Mouse (Mus musculus) layer of hippocampus, postnatal 14 days (tissue): ENCODE measurements around the gene Zmiz2. TPM values are rescaled to one million over a fixed set of nuclear protein-coding genes. Genes with fewer than 3 reads are reported as not detected.
"Not testable (repeated sequence)": the region's sequence is repeated elsewhere in the genome, so short reads cannot be mapped to it uniquely, and the experiment has no call there.

Experiments
- DNase-seq, 2 experiments: peaks; one replicate each; pipeline ENCODE4 v3.0.0; 2021 to 2022; ENCODE audit warnings: low spot score in 2 of 2, mixed read lengths in 1 of 2
- microRNA-seq, 2 experiments: library from miRNA; unstranded; fragments of <30 nt; microRNA quantifications; one replicate each; pipeline ENCODE4 v1.2.0; 2021
- total RNA-seq, 2 experiments: library from RNA; stranded (reverse); gene quantifications; 2 replicates each; pipeline ENCODE4 v1.2.3; 2021

Zmiz2 gene
- total RNA-seq, 2 experiments from 2014 or later = 165 to 169 TPM

GRCm38 (mm10) chr11:6417490-6417889 lies 28.6 kb downstream of the Zmiz2 start:
- DNase-seq = no peak

- no peak for DNase-seq
These were observed 29.9 kb downstream of the Zmiz2 start for GRCm38 (mm10) chr11:6418751-6419150.

DNA sequence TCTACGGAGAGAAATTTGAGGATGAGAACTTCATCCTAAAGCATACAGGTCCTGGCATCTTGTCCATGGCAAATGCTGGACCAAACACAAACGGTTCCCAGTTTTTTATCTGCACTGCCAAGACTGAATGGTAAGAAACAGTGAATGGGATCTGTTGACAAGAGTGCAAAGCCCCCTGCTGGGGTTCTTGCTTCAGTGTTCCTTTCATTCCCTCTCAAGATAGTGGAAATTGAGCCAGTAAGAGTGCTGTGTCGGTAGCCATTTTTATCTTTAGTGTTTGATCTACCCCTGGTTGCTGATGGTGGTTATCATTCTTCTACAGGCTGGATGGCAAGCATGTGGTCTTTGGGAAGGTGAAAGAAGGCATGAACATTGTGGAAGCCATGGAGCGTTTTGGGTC lies 30.3 kb downstream of the Zmiz2 start:
- not testable (repeated sequence) for DNase-seq

DNA sequence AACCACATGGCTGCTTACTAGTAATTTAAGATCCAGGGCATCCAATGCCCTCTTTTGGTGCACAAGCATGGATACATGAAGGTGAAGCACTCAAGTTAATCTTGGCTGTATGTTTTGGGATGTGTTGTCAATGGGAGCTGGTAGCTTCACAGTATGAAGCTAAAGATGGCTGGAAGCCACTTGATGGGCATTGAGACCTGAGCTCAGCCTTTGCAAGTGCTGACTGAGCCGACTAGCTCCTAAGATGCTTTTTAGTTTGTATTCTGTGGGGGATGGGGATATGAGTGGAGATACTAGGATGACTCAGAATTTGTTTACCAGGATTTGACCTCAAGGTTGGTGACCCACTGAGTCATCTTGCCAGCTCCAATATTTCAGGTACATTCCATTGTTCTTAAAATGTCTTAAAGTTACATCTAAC lies 31.4 kb downstream of the Zmiz2 start:
- DNase-seq = no peak

DNA sequence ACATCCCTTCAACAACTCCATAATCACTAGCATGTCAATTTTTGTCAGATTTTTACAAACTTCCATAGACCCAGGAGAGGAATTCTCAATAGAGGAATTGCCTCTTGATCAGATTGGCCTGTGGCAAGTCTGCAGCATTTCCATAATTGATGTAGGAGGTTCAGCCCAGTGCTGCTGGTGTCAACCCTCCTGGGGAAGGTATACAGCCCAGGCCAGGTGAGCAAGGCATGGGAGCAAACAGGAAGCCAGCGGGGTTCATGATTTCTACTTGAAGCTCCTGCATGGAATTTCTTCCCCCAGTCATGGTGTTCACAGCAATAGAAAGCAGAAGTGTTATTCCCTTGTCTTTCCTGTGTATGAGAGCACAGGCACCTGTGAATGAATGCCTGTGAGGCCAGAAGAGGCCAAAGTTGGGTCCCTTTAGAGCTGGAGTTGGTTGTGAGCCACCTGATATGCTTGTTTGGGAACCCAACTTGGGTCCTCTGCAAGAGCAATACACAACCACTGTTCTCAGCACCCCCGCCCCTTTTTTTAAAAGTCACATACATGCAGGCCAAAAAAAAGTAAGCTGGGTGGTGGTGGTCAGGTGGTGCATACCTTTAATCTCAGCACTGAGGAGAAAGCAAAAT lies 32.0 kb downstream of the Zmiz2 start:
- DNase-seq = no peak

DNA sequence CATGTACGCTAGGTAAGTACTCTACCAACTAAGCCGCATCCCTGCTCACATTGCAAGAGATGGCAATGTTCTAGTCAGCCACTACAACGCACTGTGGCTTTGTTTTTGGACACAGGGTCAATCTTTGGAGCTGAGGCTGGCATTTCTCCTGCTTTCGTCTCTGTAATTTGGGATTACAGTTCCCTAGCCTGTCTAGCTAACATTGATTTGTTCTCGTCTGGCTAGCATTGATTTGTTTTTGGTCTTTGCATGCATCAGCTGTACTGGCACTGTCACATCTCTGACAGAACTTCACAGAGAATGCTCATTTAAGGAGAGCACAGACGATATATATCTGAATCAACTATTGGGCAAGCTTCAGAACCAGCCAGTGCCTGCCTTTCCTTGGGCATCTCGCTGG lies 41.3 kb downstream of the Zmiz2 start:
- DNase-seq = no peak

GRCm38 (mm10) chr11:6436442-6436841 lies 47.6 kb downstream of the Zmiz2 start:
- DNase-seq = no peak

GRCm38 (mm10) chr11:6437667-6438066 lies 48.8 kb downstream of the Zmiz2 start:
- no peak for DNase-seq

GRCm38 (mm10) chr11:6440171-6440570 lies 51.3 kb downstream of the Zmiz2 start:
- no peak for DNase-seq

DNA sequence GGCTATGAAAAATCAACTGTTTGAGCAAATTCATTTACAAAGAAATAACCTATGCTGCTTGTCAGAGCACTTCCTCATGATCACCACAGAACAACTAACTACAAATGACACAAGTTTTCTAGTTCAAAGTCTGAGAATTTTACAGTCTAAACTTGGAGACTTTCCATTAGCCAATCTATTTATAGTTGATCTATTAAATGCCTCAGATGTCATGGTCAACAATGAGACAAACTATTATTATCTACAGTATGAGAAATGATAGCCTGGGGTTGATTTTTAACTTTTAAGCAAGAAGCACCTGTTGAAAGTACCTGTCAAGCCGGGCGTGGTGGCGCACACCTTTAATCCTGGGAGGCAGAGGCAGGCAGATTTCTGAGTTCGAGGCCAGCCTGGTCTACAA lies 53.7 kb downstream of the Zmiz2 start:
- no peak for DNase-seq

DNA sequence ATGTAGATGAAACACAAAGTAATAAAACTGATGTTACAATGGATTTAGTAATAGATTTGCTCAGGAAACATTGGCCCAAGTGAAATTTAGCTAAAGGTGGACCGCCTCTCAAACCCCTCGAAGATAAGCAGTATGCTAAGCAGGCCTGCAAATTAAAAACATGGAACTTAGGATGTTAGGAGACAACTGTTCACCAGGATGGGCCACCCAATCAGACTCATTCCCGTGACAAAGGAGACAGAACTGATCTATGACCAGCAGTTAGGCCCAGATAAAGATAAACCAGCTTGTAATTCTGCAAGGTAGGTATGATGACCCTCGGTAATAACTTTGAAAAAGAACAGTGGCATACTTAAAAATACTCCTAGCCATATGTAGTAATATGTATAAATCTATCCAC lies 54.2 kb downstream of the Zmiz2 start:
- no peak for DNase-seq

DNA sequence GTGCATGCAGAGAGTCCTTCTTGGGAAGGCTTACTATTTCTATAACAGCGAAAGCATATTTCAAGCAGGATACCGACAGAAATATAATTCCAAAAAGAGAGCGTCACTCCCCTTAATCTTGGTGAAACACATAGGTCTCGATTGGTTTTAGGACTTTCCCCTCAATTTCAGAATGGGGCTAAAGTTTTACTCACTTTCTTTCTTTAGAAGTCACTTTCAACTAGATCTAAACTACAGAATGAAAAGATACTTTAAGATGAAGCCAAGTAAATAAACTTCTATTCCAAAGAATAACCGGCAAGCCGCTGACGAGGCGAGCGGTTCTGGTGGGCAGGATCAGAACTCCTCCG lies 54.8 kb downstream of the Zmiz2 start:
- no peak for DNase-seq

GRCm38 (mm10) chr11:6444077-6444853 lies 55.4 kb downstream of the Zmiz2 start, which contains the start of gene H2afv:
TSS of gene H2afv (minus strand) at chr11:6444443.
- peak; percentile 99 to 100 for DNase-seq

DNA sequence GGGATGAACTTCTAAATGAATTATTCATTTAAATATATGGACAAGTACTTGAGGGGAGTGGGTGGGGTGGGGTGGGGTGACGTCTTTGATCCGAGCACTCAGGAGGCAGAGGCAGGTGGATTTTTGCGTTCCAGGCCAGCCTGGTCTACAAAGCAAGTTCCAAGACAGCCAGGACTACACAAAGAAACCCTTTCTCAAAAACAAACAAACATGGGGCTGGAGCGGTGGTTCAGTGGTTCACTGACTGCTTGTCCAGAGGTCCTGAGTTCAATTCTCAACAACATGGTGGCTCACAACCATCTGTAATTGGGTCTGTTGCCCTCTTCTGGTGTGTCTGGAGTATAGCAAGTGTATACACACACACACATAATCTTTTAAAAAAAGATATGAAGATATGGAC lies 56.6 kb downstream of the Zmiz2 start:
- DNase-seq = no peak

DNA sequence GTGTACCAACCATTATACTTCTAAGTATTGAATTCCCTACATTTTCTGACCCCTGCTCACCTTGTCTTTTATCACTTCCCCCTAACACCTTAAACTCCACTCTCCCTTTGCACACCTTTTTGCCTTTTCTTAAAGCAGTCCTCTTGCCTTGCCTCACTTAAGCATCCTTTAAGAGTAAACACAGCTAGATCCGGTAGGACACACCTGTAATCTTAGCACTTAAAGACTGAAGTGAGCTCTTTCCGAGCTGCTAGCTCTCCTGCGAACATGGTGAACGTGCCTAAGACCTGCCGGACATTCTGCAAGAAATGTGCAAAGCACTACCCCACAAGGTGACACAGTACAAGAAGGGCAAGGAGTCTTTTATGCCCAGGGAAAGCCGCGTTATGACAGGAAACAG lies 57.1 kb downstream of the Zmiz2 start:
- no peak for DNase-seq

- DNase-seq = no peak
These were observed 58.6 kb downstream of the Zmiz2 start for GRCm38 (mm10) chr11:6447493-6447892.

DNA sequence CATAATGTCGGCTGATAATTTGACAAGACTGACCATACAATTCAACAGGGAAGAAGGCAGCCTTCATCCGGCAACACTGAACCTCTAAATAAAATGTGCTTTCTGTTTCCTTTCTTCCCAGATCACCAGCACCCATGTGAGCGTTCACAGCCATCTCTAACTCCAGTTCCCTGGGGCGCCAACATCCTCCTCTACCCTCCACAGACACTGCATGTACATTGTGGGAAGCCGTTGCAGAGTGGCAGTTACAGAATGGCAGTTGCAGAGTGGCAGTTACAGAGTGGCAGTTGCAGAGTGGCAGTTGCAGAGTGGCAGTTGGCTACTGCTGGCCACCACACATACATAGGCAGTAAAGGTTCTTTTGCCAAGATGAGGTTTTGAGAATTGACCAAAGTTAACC lies 59.3 kb downstream of the Zmiz2 start:
- DNase-seq = not testable (repeated sequence)

Small RNA genes lying within 50 kb of the gene (microRNA-seq; reads per million reads assigned to microRNA genes)
- gene Mir7651 = 1.6 to 2.5 reads per million in 2 experiments

Other genes starting within 250 kb of the Zmiz2 start
- under 1 TPM; 0.28 to 0.31 TPM for gene A730071L15Rik, start 189.0 kb upstream of the Zmiz2 start, total RNA-seq
- gene Nudcd3, start 188.7 kb upstream of the Zmiz2 start, total RNA-seq = 100 to 1,000 TPM; 116 to 122 TPM
- gene Npc1l1, start 158.9 kb upstream of the Zmiz2 start, total RNA-seq = under 1 TPM; 0.23 to 0.24 TPM
- gene Ddx56, start 121.3 kb upstream of the Zmiz2 start, total RNA-seq = 10 to 100 TPM; 44.9 to 47.5 TPM
- gene Tmed4, start 114.2 kb upstream of the Zmiz2 start, total RNA-seq = 10 to 100 TPM; 82.4 to 83.1 TPM
- gene Ogdh, start 97.4 kb upstream of the Zmiz2 start, total RNA-seq = 100 to 1,000 TPM; 252 to 261 TPM
- 1,000 to 10,000 TPM; 1,939 to 1,976 TPM for gene Ppia, start 26.4 kb downstream of the Zmiz2 start, total RNA-seq
- gene H2afv, start 55.4 kb downstream of the Zmiz2 start, total RNA-seq = 10 to 100 TPM; 39.7 to 40.2 TPM
- 100 to 1,000 TPM; 258 to 283 TPM for gene Purb, start 86.8 kb downstream of the Zmiz2 start, total RNA-seq
- gene Myo1g, start 131.9 kb downstream of the Zmiz2 start, total RNA-seq = under 1 TPM; 0.48 to 0.74 TPM
- gene Ccm2, start 157.8 kb downstream of the Zmiz2 start, total RNA-seq = 10 to 100 TPM; 51.8 to 54.5 TPM
- gene Nacad, start 217.0 kb downstream of the Zmiz2 start, total RNA-seq = 10 to 100 TPM; 58.1 to 61.9 TPM
- 10 to 100 TPM; 47.2 to 52.5 TPM for gene Tbrg4, start 237.0 kb downstream of the Zmiz2 start, total RNA-seq
- not detected for gene Wap, start 249.6 kb downstream of the Zmiz2 start, total RNA-seq